Mouse (Mus musculus) intestine, embryonic 16.5 days (tissue): ENCODE measurements around the gene P4hb. TPM values are rescaled to one million over a fixed set of nuclear protein-coding genes. Genes with fewer than 3 reads are reported as not detected.
A peak's percentile ranks its signal among the peaks of the same experiment; 100 is the strongest.
"Not testable (repeated sequence)": the region's sequence is repeated elsewhere in the genome, so short reads cannot be mapped to it uniquely, and the experiment has no call there.

Experiments used
- ATAC-seq: fragments of 200-750 bp; cut with Nextera tagmentation; 2 replicates; pipeline ENCODE4 v1.8.0; 2017; ENCODE audit warnings: moderate TSS enrichment, moderate library complexity
- H3K27ac ChIP-seq: fragments of 300-500 bp; sonication (generic); 2 replicates; pipeline ENCODE4 v1.5.1; 2014; ENCODE audit warnings: mild to moderate bottlenecking, low read length
- H3K27me3 ChIP-seq: fragments of 300-500 bp; sonication (generic); replicated peaks from 2 replicates; pipeline ENCODE4 v1.6.1; 2014; ENCODE audit warnings: low read length, control low read depth, mixed read lengths; ENCODE audit not compliant: control insufficient read depth, insufficient read depth
- H3K36me3 ChIP-seq: fragments of 300-500 bp; sonication (generic); 2 replicates; pipeline ENCODE4 v1.6.1; 2014; ENCODE audit warnings: low read length, control low read depth; ENCODE audit not compliant: control insufficient read depth, insufficient read depth
- H3K4me1 ChIP-seq: fragments of 300-500 bp; sonication (generic); 2 replicates; pipeline ENCODE4 v1.6.1; 2014; ENCODE audit warnings: low read length, control low read depth, mixed read lengths; ENCODE audit not compliant: control insufficient read depth, insufficient read depth
- H3K4me2 ChIP-seq: fragments of 300-500 bp; sonication (generic); 2 replicates; pipeline ENCODE4 v1.6.1; 2014; ENCODE audit warnings: low read depth, low read length, control low read depth
- H3K4me3 ChIP-seq: fragments of 300-500 bp; sonication (generic); 2 replicates; pipeline ENCODE4 v1.5.1; 2014; ENCODE audit warnings: mild to moderate bottlenecking, low read length
- H3K9ac ChIP-seq: fragments of 300-500 bp; sonication (generic); 2 replicates; pipeline ENCODE4 v1.6.1; 2014; ENCODE audit warnings: low read depth, low read length
- H3K9me3 ChIP-seq: fragments of 300-500 bp; sonication (generic); 2 replicates; pipeline ENCODE4 v1.6.1; 2016; ENCODE audit warnings: low read length, control low read depth; ENCODE audit not compliant: control insufficient read depth
- WGBS: fragments of 180-500 bp; shearing (Covaris S2); extraction: QIAGEN DNeasy Blood & Tissue Kit; methylation state at CpG from one replicate; pipeline ENCODE4 v1.1.7; 2014; 5-methylcytosine and 5-hydroxymethylcytosine counted together
- polyA plus RNA-seq: library from polyadenylated mRNA; unstranded; fragments of >200 nt; fragmentation: Nextera tagmentation; extraction: Ambion mirVana; gene quantifications from 2 replicates; pipeline ENCODE4 v1.2.1, GENCODE M21; 2015

P4hb gene
- polyA plus RNA-seq, 1 experiment from 2014 or later: 1,365 TPM

GRCm38 (mm10) chr11:120522581-120522980 lies 50.5 kb downstream of the P4hb start:
- no peaks in the 10 kb centered on the region for H3K36me3 ChIP-seq
- H3K4me3 ChIP-seq: no peak overlapping the region
- no peak for ATAC-seq
- H3K27me3 ChIP-seq: no peaks in the 10 kb centered on the region
- 80% methylated on average over 8 of the region's 8 CpGs for WGBS
- H3K4me1 ChIP-seq: peaks cover 7% of the 10 kb centered on the region
- H3K4me2 ChIP-seq: no peak overlapping the region
- no peak overlapping the region for H3K27ac ChIP-seq
- H3K9me3 ChIP-seq: no peaks in the 10 kb centered on the region
- no peak overlapping the region for H3K9ac ChIP-seq

GRCm38 (mm10) chr11:120520967-120521540 lies 52.0 kb downstream of the P4hb start:
- 57% methylated on average over 5 of the region's 5 CpGs for WGBS
- no peaks in the 10 kb centered on the region for H3K27me3 ChIP-seq
- no peaks in the 10 kb centered on the region for H3K36me3 ChIP-seq
- H3K4me1 ChIP-seq: peaks cover 7% of the 10 kb centered on the region
- 0 out of 2 replicates have a peak, but pooled peaks have one; percentile 12 for ATAC-seq
- H3K9ac ChIP-seq: peak overlapping the region; percentile 44
- H3K4me2 ChIP-seq: no peak overlapping the region
- H3K4me3 ChIP-seq: no peak overlapping the region
- H3K9me3 ChIP-seq: no peaks in the 10 kb centered on the region
- peak overlapping the region; percentile 35; the same call in 1 of the 2 replicates for H3K27ac ChIP-seq

GRCm38 (mm10) chr11:120520498-120520897 lies 52.6 kb downstream of the P4hb start:
- 74% methylated on average over 9 of the region's 9 CpGs for WGBS
- Histone ChIP-seq H3K9me3 (no peaks in the 10 kb centered on the region), H3K9ac (0 out of 2 replicates have a peak overlapping the region, but pooled peaks have one; percentile 30), H3K4me2 (no peak overlapping the region), H3K27ac (no peak overlapping the region), H3K36me3 (no peaks in the 10 kb centered on the region), H3K27me3 (no peaks in the 10 kb centered on the region), H3K4me1 (peaks cover 11% of the 10 kb centered on the region), H3K4me3 (no peak overlapping the region)
- ATAC-seq: no peak

DNA sequence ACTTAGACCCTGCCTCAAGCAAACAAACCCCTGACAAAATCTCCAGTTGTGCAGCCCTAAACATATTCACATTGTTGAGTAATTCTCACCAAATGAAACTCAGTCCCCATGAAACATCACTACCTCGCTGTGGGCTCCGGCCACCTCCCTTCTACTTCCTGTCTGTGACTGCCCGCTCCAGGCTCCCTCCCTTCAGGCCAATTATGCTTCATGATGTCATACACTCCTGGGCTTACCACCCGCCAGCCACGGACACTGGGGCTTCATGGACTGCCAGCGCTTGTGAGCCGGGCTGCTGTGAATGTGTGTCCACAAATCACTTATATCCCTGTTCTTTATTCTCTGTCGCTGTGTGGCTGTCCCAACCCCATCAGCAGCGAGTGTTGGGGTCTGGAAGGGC lies 53.3 kb downstream of the P4hb start:
- no peak overlapping the region for H3K27ac ChIP-seq
- H3K9me3 ChIP-seq: no peaks in the 10 kb centered on the region
- no peak for ATAC-seq
- no peak overlapping the region for H3K4me3 ChIP-seq
- peak overlapping the region; percentile 30; the same call in 1 of the 2 replicates for H3K9ac ChIP-seq
- H3K4me2 ChIP-seq: no peak overlapping the region
- peaks cover 11% of the 10 kb centered on the region for H3K4me1 ChIP-seq
- H3K36me3 ChIP-seq: no peaks in the 10 kb centered on the region
- H3K27me3 ChIP-seq: no peaks in the 10 kb centered on the region
- WGBS: 38% methylated on average over 9 of the region's 9 CpGs

GRCm38 (mm10) chr11:120518558-120518957 lies 54.5 kb downstream of the P4hb start:
- Histone ChIP-seq H3K9me3 (no peaks in the 10 kb centered on the region), H3K27ac (peak overlapping the region; percentile 93), H3K4me3 (peak overlapping the region; percentile 21; the same call in 1 of the 2 replicates), H3K9ac (peak overlapping the region; percentile 57; the same call in 1 of the 2 replicates), H3K36me3 (no peaks in the 10 kb centered on the region), H3K4me1 (peaks cover 11% of the 10 kb centered on the region), H3K27me3 (no peaks in the 10 kb centered on the region), H3K4me2 (peak overlapping the region; percentile 31)
- peak; percentile 89 for ATAC-seq
- 44% methylated on average over 6 of the region's 6 CpGs for WGBS

- Histone ChIP-seq H3K9me3 (no peaks in the 10 kb centered on the region), H3K4me2 (peak overlapping the region; percentile 31), H3K27ac (peak overlapping the region; percentile 93), H3K4me1 (peaks cover 11% of the 10 kb centered on the region), H3K27me3 (no peaks in the 10 kb centered on the region), H3K9ac (peak overlapping the region; percentile 57), H3K36me3 (no peaks in the 10 kb centered on the region), H3K4me3 (no peak overlapping the region)
- 46% methylated on average over 6 of the region's 6 CpGs for WGBS
- ATAC-seq: peak; percentile 89
These were observed 55.0 kb downstream of the P4hb start for GRCm38 (mm10) chr11:120518027-120518426.

DNA sequence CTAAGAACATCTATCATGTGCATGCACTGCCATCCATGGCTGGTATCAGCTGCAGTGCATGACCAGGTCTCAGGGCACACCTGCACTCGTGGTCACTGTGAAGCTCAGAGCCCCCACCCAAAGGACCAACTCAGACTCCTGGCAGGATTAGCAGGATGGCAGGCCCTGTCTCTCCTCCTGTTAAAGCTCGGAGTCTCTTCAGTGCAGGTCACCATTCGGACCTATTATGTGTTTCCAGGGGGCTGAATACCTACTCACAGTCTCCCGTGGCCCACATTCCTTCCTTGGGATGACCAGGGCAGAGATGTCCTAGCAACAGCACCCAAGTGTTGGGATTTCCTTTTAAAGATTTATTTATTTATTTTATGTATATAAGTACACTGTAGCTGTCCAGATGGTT lies 55.9 kb downstream of the P4hb start:
- no peak for ATAC-seq
- H3K9ac ChIP-seq: no peak overlapping the region
- peaks cover 11% of the 10 kb centered on the region for H3K4me1 ChIP-seq
- no peak overlapping the region for H3K4me3 ChIP-seq
- H3K9me3 ChIP-seq: no peaks in the 10 kb centered on the region
- no peak overlapping the region for H3K27ac ChIP-seq
- H3K36me3 ChIP-seq: no peaks in the 10 kb centered on the region
- 82% methylated on average over 4 of the region's 4 CpGs for WGBS
- no peak overlapping the region for H3K4me2 ChIP-seq
- no peaks in the 10 kb centered on the region for H3K27me3 ChIP-seq

DNA sequence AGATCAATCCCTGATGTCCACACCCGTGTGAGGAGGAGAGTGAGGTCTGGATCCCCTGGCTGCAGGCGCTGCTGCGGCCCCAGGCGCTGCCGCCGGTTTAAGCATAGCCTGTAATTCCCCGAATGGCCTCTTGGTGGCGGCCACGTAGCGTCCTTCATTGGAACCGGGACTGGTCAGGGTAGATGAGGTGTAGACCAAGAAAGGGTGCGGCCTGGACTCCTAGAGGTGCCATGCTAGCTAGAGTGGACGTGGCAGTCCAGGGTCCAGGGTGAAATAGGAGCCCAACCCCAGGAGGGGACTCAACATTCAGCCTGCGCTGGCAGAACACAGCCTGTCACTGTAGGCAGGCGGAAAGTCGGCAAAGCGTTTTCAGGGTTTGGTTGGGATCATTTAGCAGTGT lies 57.4 kb downstream of the P4hb start:
- ATAC-seq: peak; percentile 78
- Histone ChIP-seq H3K27ac (peak overlapping the region; percentile 43), H3K4me1 (peaks cover 12% of the 10 kb centered on the region), H3K9me3 (no peaks in the 10 kb centered on the region), H3K36me3 (no peaks in the 10 kb centered on the region), H3K9ac (peak overlapping the region; percentile 48), H3K4me3 (no peak overlapping the region), H3K27me3 (no peaks in the 10 kb centered on the region), H3K4me2 (no peak overlapping the region)
- WGBS: 15% methylated on average over 17 of the region's 17 CpGs

DNA sequence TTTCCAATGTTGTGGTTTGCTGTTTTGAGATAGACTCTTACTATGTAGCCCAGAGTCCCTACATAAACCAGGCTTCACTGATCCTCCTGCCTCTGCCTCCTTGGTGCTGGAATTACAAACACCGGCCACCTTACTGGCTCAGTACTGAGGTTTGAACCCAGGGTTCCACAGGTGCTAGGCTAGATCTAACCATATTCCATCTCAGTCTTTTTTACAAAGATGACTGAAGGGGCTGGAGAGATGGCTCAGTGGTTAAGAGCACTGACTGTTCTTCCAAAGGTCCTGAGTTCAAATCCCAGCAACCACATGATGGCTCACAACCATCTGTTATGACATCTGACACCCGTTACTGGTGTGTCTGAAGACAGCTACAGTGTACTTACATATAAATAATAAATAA lies 58.8 kb downstream of the P4hb start:
- H3K4me1 ChIP-seq: peaks cover 22% of the 10 kb centered on the region
- not testable (repeated sequence) for H3K27ac ChIP-seq, H3K9ac ChIP-seq, H3K27me3 ChIP-seq, H3K9me3 ChIP-seq, H3K36me3 ChIP-seq, H3K4me2 ChIP-seq, H3K4me3 ChIP-seq, ATAC-seq
- 89% methylated on average over 2 of the region's 2 CpGs for WGBS
